Mouse (Mus musculus): ENCODE measurements around the gene Filip1.

Gene Filip1

DNA sequence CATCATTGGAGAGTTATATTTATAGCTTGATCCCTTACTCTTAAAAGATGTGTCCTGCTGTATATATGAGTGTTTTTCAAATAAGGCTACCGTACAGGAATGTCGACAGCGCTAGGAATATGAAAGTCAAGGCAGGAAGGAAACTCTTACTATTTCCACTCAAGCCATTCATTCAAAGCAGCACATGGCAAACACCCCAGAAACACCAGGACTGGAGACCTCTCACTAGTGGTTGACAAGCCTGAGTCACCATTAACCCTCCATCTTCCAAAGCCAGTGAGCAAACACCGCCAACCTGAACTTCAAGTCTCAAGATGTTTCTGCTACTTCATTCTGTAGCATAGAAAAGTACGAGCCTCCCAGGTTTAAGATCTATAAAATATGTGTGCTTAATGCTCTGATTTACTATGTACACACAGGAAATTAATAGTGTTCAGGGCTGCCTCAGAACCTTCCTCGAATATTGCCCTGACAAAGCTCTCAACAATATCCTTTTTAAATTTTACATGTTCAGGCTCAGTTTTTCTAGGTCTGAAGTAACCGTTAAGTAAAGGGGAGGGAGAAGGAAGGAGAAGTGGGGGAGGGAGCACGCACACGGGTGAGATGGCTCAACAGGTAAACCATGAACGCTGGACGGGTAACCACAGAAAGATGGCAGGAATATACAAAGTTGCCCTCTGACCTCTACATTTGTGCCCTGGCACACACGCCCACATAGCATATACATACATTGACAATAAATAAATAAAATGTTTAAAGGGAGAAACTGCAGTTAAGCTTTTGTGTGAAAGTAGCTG is 34.2 kb downstream of the Filip1 start:
- DNase-seq, result no peak

DNA sequence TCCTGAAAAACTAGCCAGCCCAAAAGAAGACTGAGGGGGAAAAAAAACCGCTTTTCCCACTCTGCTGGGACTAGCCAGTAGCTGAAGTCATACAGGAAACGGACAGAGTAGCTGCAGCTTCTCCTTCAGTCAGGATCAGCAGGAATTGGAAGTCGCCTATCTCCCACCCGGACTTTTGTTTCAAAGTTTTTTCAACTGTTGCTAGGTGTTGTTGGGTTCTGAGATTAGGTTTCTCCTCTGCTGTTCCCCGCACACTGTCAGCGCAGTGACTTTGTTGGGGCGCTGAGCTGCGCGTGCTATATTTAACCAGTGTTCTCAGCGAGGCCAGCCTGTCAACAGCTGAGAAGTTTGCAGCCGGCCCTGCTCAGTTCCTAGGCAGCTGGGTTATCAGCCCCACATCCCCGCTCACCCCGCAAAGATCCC is 35.1 kb downstream of the Filip1 start:
- peak; percentile 41 to 48 for DNase-seq

DNA sequence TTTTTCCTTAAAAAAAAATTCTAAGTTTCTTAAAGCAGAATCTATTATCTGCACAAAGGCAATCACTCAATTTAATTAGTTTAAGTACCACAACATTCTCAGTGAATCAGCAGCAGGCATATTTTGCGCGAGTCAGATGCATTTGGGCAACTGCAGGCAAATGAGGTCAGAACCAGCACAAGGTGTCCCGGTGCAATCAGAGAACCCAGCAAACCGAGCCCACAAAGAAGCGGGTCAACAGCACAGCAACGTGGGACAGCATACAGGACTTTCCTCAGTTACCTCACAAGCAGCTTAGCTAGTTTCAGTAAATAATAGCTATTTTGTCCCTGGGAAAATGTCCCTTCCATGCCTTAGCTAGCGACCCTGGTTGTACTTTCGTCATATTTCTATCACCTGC is 35.9 kb downstream of the Filip1 start:
- no peak for DNase-seq

DNA sequence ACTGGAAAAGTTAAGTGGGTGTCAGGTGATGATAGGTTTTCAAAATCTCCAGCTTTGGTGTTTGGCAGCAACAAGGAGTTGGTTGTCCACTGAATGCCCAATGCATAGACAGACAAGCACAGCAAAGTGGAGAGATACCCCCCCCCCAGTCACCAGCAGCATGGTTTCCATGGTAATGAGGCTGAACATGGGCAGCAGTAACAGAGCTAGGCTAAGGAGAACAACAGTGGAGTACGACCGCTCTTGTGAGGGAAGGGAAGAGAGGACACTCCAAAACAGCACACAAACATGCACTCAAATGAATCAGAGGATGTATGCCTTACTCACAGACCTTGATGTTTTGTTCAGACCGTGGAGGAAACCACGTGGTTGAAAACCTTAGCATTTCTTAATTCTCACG is 37.5 kb downstream of the Filip1 start:
- DNase-seq, result no peak

DNA sequence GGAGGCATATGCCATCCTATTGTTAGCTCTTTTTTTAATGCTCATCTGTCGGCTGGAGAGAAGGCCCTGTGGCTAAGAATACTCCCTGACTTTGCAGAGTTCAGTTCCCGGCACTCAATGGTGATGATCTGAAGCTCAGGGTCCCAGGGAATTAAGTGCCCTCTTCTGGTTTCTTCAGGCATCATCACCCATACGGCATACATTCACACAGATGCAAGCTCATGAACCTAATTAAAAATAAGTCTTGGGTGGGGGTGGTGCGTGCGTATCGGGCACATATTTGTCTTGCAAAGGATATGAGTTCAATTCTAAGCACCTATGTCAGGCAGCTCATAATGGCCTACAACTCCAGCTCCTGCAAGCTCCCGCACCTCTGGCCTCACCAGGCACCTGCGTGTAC is 39.1 kb downstream of the Filip1 start:
- DNase-seq, result no peak

DNA sequence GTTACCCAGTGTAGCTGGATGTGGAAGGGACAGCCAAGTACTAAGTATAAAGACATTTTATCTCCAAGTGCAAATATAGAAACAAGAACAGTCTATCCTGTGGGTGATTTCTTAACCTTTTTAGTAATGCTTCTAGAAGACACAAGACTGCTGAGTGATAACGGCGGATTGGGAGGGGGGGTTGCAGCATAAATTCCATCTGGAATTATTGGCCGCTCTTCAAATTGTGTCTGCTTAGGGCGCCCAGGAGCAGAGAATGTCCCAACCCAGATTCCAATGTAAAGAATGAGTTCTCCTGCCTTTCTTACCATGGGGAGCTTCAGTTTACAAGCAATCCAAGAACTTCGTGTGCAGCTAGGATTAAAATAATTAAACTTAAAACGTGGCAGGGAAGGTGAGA is 39.9 kb downstream of the Filip1 start:
- DNase-seq, result no peak

DNA sequence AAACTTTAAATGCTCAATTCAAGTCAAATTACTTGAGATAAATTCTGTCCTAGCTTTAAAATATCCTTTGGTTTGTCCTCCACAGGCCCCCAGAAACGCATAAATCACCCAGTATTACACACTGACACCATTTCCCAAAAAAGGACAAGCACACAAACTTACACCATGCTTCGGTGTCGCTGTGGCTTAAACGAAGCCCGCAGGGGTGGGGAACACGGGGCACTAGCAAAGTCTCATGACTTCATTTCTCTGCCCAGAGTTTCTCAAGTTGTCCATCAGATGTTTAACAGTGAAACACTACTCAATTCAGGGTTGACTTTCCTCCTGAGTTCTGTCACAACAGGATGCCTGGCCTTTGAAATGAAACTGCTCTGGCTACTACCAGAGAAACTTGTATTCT is 41.0 kb downstream of the Filip1 start:
- DNase-seq, result no peak

DNA sequence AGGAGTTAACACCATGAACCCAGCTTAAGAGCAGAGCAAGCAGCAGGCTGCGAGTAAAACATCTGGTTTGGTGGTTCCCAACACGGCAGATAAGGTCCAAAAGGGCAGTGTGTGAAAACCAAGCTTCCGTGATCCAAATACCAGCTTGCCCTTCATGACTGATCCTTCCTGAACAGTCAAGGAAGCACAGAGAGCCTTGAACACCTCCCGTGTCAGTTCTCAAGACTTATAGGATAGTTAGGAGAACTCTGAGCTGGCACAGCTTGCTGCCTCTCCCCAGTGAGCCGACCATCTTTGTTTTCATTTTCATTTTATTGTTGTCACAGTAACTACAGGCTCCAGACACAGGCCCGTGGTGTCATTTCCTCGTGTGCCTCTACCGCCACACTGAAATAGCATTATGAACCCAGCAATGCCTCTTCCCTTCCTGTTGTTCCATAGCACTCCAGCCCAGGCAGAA is 42.0 kb downstream of the Filip1 start:
- DNase-seq, result peak in 1 of 2 experiments; percentile 3

DNA sequence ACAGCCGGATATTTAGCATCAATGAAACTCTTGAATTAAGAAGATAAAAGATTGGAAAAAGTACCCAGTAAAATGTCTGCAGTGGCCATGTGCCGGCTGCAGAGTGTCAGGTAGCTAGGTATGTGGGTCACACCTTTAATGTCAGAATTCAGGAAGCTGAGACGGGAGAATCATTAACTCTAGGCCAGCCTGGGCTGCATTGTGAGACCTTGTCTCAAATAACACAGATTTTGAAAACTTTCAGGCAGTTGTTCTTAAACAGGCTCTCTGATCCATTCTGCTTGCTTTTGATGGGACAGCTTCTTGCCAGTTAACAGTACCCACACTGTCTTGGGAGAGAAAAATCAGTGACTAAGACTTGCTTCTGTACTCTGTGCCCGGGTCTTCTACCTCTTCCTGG is 43.1 kb downstream of the Filip1 start:
- DNase-seq, result no peak

DNA sequence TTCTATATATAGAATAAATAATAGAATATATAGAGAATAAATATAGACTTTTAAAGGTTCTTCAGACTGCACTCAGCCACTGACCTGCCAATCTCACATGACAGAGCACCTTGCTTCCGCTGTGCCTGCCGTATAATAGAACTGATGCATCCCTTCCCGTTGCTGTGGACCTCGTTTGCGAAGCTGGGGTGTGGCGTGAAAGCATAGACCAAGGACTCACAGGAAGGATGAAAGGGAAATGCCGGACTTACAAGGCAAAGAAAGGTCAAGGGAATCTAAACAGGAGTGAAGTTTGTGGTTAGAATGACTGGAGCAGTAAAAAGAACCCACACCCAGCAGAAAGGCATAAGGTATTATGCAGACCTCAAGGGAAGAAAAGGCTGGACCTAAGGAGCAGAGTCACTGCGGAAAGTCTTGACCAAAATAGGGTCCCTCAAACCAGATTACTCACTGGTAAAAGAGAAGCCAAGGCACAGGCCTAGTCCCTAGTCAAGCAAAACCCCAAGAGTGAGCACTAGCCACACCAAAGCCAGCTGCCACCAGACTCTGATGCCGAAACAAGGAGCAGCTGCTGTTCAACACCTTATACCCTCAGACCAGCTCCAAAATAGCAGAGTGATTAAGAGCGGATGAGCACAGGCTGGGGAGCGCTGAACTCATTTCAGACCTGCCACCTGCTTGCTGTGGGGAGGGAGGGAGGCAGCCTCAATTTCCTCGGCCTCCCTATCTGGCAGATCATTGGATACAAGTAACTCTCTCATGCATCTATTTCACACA is 45.8 kb downstream of the Filip1 start:
- DNase-seq, result no peak

DNA sequence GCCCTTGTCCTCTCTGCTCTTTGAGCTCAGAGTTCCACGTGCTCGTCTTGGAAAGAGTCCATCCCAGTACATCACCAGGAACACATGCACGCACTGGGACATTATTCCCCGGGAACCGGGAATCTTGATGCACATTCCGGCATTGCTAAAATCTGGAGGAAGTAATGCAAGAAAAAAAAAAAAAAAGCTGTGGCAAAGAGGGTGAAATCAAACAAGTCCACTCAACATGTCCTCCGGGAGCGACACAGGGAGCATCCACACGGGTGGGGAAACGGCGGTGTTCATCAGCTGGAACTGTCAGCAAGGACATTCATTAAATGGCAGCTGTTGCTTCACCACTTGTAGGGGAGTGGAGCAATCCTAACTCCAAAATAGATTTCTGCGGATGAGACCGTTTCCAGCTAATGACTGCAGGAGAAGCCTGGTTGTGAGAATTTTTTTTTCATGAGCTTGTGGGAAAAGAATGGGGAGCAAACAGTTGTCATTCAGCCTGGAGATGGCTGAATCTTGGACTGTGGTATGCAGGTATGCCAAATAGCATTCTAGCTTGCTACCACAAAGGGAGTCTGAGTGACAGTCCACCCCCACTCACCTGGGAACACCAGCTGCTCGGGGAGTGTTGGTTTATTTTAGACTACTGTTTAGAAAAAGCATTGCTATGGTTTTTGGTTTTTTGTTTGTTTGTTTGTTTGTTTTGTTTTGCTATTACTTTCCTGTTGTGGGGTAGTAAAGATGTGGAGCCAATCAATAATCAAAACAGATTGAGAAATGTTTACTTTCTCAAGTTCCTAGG is 46.9 kb downstream of the Filip1 start:
- peak; percentile 36 to 48 for DNase-seq

DNA sequence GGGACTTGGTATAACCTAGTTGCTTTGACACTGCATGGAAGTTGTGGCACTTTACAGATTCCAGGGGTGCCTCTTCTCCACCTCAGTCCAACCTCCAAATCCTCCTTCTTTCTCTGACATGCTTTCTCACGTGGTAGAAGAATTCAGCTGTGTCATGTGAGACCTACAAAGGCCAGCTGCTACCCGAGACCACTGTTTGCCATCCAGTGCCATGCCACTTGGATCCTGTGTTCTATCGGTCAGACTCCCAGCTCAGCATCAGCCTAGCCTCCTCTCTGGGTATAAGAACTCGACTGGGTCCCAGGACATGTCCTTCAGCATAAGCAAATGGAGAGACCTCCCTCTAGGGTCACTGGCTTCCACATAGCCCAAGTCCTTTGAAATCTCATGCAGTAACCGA is 47.6 kb downstream of the Filip1 start:
- no peak for DNase-seq

DNA sequence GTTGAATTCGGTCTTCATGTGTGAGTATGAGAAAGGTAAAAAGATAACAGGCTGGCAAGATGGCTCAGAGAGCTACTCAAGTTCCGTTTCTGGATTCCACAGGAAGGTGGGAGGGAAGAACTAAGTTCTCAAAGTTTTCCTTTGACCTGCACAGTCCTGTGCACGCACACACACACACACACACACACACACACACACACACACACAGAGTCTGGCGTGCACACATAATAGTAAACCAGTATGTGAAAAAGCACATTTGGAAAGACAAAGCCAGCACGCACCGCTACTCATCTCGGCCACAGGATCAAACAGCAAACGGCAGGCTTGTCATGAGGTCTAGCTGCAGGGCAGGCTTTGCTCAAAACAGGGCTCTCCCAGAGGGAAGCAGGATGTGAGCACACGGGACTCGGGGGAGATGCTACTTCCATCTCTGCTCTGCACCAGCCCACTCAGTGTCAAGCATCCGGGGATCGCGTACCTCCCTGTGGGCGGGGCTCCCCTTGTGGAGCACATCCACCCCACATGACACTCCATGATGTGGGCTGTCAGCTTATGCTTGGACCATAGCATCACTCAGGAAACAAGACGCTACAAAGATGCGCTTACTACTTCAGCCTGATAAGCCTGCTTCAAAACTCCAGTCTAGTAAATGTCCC is 50.9 kb downstream of the Filip1 start:
- DNase-seq, result peak; percentile 58 to 82

DNA sequence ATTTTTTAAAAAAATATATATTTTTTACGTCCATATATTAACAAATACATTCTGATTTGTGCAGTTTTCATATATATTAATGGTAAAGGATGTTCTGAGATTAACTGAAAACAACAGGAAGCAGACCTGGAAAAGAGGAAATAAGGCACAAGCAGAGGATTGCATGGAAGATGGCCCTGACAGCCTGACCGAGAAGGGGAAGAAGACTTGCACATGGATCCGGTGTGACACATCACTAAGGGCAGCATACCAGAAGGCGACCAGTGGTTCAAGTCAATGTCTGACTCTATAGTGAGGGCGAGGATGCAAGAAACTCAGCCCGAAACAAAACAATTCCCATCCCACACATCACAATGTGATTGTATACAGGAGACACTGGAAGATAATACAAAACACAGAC is 52.2 kb downstream of the Filip1 start:
- no peak for DNase-seq

DNA sequence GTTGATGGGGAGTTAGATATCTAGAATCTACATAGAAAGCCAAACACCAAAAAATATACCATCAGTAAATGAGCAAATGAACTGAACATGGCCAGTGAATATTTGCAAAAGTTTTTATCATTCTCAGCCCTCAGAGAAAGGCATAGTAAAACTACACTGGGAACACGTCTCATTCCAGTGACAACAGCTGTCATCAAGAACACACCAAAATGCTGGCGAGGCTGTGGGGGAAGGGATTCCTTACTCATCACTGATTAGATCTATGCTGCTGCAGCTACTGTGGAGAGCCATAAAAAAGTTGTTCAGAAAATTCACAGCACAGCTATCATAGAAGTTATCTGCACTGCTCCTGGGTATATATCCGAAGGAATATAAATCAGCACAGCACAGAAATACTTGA is 54.3 kb downstream of the Filip1 start:
- no peak for DNase-seq

DNA sequence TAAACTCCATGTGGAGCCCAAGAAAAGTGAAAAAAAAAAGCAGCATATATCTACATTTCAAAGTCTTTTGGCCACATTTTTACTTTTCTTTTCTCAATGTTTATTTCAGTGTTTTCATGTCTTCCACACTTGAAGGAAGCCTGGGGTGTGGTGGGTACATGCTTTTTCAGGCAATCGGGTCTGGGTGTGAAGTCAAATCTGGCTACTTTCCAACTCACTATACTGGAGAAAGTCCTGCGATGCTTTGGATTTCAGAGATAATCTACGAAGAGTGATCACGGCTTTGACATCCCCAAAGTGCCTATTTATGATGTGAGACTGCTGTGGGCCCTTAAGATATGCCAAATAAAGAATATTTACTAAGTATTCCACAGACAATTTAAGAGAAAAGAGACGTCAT is 57.7 kb downstream of the Filip1 start:
- DNase-seq, result no peak

DNA sequence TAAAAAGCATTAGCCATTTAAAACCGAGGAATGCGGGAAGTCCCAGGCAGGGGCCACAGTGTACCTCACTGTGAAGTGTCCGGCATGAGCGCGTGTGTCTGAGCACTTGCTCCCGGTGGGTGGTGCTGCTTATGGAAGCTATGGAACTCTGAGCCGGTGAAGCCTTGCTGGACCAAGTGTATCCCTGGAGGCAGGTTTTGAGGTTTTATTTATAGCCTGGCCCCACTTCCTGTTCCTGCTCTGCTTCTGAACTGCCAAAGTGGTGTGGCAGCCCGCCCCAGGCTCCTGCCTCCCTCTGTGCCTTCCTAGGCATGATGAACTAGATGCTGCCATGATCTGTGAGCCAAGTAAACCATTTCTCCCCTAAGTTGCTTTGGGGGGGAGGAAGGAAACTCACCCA is 60.7 kb downstream of the Filip1 start:
- DNase-seq, result peak; percentile 16 to 48

DNA sequence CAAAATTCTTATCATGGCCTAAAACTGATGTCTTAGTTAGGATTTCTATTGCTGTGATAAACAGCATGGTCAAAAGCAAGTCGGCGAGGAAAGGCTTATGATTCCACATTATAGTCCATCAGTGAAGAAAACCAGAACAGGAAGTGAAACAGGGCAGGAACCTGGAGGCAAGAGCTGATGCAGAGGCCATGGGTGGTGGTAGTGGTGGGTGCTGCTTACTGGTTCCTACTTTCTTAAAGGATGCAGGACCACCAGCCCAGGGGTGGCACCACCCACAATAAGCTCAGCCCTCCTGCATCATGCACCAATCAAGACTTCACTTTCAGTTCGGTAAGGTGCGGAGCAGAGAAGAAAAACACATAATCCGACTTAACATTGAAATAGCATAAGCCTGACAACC is 61.3 kb downstream of the Filip1 start:
- no peak for DNase-seq

DNA sequence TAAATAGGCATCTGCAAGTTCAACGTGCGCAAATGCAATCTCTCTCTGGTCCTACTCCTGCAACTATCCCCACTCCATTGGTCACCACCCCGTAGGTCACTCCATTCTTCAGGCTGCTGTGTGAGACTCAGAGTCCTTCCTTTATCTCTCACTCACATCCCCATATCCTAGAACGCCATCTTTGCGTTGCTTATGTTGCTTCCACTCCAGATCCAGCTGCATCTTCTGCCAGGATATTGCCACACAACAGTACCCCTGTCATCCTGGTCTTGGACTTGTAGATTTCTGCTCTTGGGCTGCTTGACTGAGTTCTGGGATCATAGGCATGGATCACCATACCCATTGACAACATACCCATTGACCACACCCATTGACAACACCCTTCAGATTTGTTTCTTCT is 62.0 kb downstream of the Filip1 start:
- DNase-seq, result no peak

DNA sequence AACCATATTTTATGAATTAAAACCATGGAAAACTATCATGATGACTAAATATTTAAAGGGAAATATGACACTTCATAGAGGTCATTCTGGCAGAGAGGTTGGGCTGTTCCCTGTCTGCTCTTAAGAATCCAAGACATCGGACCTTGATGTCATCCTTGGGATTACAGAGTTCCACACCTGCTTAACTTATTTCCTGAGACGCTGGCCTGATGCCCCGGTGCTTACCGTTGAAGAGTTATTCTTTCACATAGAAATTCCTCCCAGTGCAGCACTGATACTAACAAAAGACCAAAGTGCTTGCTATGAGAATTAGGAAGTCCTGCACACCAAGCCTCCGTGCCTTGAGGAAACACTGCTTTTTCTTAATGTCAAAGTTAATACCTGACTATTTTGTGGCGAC is 62.6 kb downstream of the Filip1 start:
- no peak for DNase-seq

DNA sequence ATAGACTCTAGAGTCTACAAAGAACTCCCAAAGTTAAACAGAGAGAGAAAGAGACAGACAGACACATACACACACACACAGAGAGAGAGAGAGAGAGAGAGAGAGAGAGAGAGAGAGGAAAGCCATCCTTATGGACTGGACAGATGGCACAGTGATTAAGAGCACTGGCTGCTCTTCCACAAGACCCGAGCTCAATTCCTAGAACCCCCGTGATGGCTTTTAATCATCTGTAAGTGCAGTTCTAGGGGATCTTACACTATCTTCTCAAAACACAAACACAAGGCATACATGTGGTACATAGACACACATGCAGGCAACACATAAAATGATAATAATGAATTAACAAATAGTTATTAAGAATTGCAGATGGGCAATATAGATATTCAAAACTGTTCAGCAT is 64.3 kb downstream of the Filip1 start:
- DNase-seq, result no peak

DNA sequence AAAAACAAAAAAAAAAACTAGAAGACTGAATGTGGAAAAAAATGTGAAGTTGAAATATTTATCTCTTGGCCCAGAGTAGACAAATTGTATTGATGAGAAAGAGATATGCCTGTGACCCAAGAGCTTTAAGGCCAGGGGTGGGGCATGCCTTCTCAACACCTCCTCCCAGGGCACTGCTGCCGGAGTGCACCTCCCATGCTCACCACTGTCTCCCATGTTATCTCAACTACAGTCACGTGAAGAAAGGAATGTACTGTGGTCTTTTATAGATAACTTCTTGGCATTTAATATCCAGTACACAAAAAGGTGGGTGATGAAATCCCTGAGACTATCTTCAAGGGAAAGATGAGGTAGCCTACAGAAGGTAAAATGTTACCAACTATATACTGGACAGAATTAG is 64.7 kb downstream of the Filip1 start:
- no peak for DNase-seq

DNA sequence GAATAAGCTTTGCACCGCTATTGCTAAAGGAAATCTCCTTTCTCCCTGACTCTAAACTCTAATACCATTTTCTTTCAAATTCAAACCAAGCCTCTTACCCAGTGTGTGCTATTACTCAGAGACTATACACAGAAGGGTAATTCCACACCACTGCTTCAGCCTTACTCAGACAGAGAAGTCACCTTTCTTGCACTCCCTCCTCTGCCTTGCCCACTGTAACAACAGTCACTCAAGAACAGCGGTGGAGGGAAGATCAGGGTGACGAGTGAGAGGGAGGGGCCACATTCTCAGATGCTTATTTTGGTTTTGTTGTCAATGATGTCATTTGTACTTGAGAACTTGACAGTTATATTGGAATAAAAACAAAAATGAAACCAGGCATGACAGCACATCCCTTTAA is 65.2 kb downstream of the Filip1 start:
- DNase-seq, result no peak

All from kidney, postnatal 25 days (tissue).